Mouse (Mus musculus): ENCODE measurements around the gene Grk2. TPM values are rescaled to one million over a fixed set of nuclear protein-coding genes. Genes with fewer than 3 reads are reported as not detected.

Gene Grk2
- polyA plus RNA-seq, 1 experiment from 2014 or later = 13.7 TPM

DNA sequence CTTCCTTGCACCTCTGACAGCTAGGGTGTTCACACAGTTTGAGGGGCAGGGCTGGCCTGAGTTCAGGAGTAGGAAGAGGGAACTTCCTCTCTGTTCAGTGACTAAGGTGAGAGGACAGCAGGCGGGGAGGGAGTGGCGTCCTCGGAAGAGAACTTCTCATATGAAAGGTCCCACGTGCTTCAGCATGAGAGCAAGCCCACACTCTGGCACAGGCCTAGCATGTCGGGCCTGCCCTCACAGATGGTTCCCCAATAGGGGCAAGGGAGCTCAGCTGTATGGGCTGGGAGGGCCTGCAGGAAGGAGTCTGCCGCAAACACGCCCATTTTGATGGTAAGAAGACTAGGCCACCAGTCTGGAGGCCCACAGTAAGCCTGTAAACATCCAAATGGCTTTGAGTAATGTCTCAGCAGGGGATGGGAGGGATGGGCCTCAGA is 5.7 kb downstream of the Grk2 start:
- no peaks in the 10 kb centered on the region for H3K9me3 ChIP-seq (ENCODE audit: control insufficient read depth, low read length)
- no peak overlapping the region for H3K4me2 ChIP-seq (ENCODE audit: low read depth, low read length)
- 48% methylated on average over 7 of the region's 7 CpGs for WGBS
- ATAC-seq (ENCODE audit: low read depth) = peak; percentile 29
- no peak overlapping the region for H3K9ac ChIP-seq (ENCODE audit: low read length)
- peak overlapping the region; percentile 21; the same call in 1 of the 2 replicates for H3K27ac ChIP-seq (ENCODE audit: low read length)
- H3K4me1 ChIP-seq (replicated peaks; ENCODE audit: control insufficient read depth, insufficient read depth, low read length) = peaks cover 51% of the 10 kb centered on the region
- no peaks in the 10 kb centered on the region for H3K36me3 ChIP-seq (ENCODE audit: control insufficient read depth, insufficient read depth, low read length)
- H3K4me3 ChIP-seq (ENCODE audit: low read length) = no peak overlapping the region
- no peaks in the 10 kb centered on the region for H3K27me3 ChIP-seq (ENCODE audit: control insufficient read depth, insufficient read depth, low read depth, low read length)

DNA sequence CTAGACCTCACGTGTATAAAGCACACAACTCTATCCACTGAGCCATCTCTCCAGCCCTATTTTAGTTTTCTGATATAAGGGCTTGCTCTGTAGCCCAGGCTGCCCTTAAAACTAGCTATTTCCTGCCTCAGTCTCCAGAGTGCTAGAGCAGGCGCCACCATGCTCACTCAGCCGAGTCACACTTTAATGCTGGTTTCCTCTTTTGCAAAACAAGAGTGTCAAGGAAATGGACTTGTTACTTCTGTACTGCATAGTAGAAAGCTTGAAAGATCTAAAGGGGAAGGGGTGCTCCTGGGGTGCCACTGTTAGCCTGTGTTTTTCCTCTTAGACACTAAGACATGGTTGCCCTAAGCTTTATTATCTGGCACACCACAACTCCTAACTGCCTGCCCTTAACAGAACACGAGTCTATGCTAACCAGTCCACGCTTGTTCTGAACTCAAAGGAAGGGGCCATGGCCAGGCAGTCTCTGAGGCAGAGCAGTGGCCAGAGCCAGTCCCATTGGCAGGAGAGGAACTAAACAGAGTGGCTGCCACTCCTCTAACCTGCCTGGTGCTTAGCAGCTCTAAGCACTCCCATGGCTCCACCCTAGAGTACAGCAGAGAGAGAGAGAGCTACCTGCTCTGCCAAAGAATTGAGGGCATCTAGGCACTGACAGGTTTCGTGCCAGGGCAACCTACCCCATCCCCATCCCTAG is 6.3 kb downstream of the Grk2 start:
- Histone ChIP-seq H3K4me1 (replicated peaks; ENCODE audit: control insufficient read depth, insufficient read depth, low read length) (peaks cover 47% of the 10 kb centered on the region), H3K27me3 (ENCODE audit: control insufficient read depth, insufficient read depth, low read depth, low read length) (no peaks in the 10 kb centered on the region), H3K36me3 (ENCODE audit: control insufficient read depth, insufficient read depth, low read length) (no peaks in the 10 kb centered on the region), H3K9ac (ENCODE audit: low read length) (no peak overlapping the region), H3K4me3 (ENCODE audit: low read length) (no peak overlapping the region), H3K4me2 (ENCODE audit: low read depth, low read length) (no peak overlapping the region), H3K9me3 (ENCODE audit: control insufficient read depth, low read length) (no peaks in the 10 kb centered on the region), H3K27ac (ENCODE audit: low read length) (peak overlapping the region; percentile 21; the same call in 1 of the 2 replicates)
- WGBS = 70% methylated on average over 6 of the region's 6 CpGs
- ATAC-seq (ENCODE audit: low read depth) = peak; percentile 32; the same call in 1 of the 2 replicates

DNA sequence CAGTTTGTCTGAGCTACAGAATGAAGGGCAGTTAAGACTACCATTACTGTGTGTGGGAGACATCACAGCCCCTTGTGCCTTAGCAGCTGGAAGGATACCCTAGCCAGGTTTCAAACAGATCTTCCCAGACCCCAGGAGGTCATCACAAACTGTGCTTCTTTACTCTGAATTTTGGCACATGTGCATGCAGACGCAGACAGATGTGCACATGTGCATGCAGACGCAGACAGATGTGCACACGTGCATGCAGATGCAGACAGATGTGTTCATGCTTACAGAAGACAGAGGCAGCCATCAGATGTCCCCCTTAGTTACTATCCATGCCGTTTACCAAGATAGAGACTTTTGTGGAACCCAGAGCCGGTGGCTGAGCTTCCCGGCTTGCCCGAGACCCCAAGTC is 6.9 kb downstream of the Grk2 start:
- WGBS = 91% methylated on average over 7 of the region's 7 CpGs
- Histone ChIP-seq H3K4me1 (replicated peaks; ENCODE audit: control insufficient read depth, insufficient read depth, low read length) (peaks cover 41% of the 10 kb centered on the region), H3K4me3 (ENCODE audit: low read length) (no peak overlapping the region), H3K4me2 (ENCODE audit: low read depth, low read length) (no peak overlapping the region), H3K9ac (ENCODE audit: low read length) (no peak overlapping the region), H3K27me3 (ENCODE audit: control insufficient read depth, insufficient read depth, low read depth, low read length) (no peaks in the 10 kb centered on the region), H3K36me3 (ENCODE audit: control insufficient read depth, insufficient read depth, low read length) (no peaks in the 10 kb centered on the region), H3K27ac (ENCODE audit: low read length) (no peak overlapping the region), H3K9me3 (ENCODE audit: control insufficient read depth, low read length) (no peaks in the 10 kb centered on the region)
- ATAC-seq (ENCODE audit: low read depth) = no peak

DNA sequence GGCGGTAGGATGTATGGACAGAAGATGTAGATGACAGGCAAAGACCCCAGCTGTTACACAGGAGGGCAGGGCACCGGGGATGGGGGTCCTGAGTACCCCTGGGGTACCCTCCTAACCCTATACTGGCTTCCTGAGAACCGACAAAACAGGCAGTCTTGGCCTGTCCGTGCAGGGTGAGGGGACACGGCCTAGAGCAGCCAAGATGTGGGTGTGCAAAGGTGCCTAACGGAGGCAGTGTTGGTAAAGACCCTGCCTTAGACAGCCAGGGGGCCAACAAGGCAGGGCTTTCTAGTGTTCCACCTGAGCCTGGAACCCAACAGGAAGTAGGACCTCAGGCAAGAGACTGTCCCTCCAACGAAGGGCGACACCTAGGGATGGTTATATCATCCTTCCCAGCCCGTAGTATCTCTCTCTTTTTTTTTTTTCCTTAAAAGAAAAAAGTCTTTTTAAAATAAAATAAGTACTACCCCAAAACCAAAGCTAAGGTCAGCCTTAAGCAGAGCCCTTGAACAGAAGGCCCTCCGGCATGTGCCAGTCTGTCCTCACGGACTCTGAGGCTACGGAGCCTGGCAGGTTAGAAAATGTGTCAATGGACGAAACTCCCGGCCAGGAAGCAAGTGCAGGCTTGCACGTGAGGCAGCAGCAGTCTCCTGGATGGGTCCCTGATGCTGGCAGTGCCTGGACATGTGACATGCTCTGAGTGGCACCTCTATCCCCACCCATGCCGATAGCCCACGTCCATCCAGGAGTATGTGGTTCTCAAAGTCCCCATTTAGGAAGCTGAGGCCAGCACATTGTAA is 7.5 kb downstream of the Grk2 start:
- no peak for ATAC-seq (ENCODE audit: low read depth)

DNA sequence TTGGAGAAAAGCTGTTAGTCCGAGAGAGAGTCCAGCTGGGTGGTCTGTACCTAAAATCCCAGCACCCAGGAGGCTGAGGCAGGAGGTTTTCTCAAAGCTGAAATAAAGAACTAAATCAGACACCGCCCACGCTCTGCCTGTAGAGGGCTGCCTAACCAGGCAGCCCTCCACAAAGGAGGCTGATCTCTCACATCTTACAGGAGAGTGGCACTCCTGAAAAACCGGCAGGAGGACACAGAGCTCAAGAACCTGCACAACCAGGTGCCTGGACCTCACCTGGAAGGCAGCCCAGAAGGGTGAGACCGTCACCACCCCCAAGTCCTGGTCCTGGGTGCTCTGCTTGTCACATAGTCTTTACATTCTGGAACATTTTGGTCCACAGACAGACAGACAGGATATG is 8.2 kb downstream of the Grk2 start:
- Histone ChIP-seq H3K4me2 (ENCODE audit: low read depth, low read length) (no peak overlapping the region), H3K27ac (ENCODE audit: low read length) (no peak overlapping the region), H3K27me3 (ENCODE audit: control insufficient read depth, insufficient read depth, low read depth, low read length) (no peaks in the 10 kb centered on the region), H3K9ac (ENCODE audit: low read length) (no peak overlapping the region), H3K36me3 (ENCODE audit: control insufficient read depth, insufficient read depth, low read length) (no peaks in the 10 kb centered on the region), H3K4me1 (replicated peaks; ENCODE audit: control insufficient read depth, insufficient read depth, low read length) (peaks cover 28% of the 10 kb centered on the region), H3K9me3 (ENCODE audit: control insufficient read depth, low read length) (no peaks in the 10 kb centered on the region), H3K4me3 (ENCODE audit: low read length) (no peak overlapping the region)
- no peak; the same call in 1 of the 2 replicates for ATAC-seq (ENCODE audit: low read depth)
- WGBS = 74% methylated on average over 5 of the region's 5 CpGs

More for the DNA sequence above, 7.5 kb downstream of the Grk2 start:
- H3K9ac ChIP-seq (ENCODE audit: low read length) = no peak overlapping the region
- H3K27me3 ChIP-seq (ENCODE audit: control insufficient read depth, insufficient read depth, low read depth, low read length) = no peaks in the 10 kb centered on the region
- H3K4me3 ChIP-seq (ENCODE audit: low read length) = no peak overlapping the region
- H3K4me1 ChIP-seq (replicated peaks; ENCODE audit: control insufficient read depth, insufficient read depth, low read length) = peaks cover 35% of the 10 kb centered on the region
- no peak overlapping the region for H3K4me2 ChIP-seq (ENCODE audit: low read depth, low read length)
- no peaks in the 10 kb centered on the region for H3K36me3 ChIP-seq (ENCODE audit: control insufficient read depth, insufficient read depth, low read length)
- H3K27ac ChIP-seq (ENCODE audit: low read length) = no peak overlapping the region
- H3K9me3 ChIP-seq (ENCODE audit: control insufficient read depth, low read length) = no peaks in the 10 kb centered on the region
- 86% methylated on average over 17 of the region's 17 CpGs for WGBS

- H3K4me2 ChIP-seq (ENCODE audit: low read depth, low read length) = no peak overlapping the region
- H3K27me3 ChIP-seq (ENCODE audit: control insufficient read depth, insufficient read depth, low read depth, low read length) = no peaks in the 10 kb centered on the region
- no peak overlapping the region for H3K4me3 ChIP-seq (ENCODE audit: low read length)
- H3K9ac ChIP-seq (ENCODE audit: low read length) = no peak overlapping the region
- H3K27ac ChIP-seq (ENCODE audit: low read length) = no peak overlapping the region
- WGBS = 76% methylated on average over 2 of the region's 2 CpGs
- no peak for ATAC-seq (ENCODE audit: low read depth)
- H3K9me3 ChIP-seq (ENCODE audit: control insufficient read depth, low read length) = no peaks in the 10 kb centered on the region
- peaks cover 16% of the 10 kb centered on the region for H3K4me1 ChIP-seq (replicated peaks; ENCODE audit: control insufficient read depth, insufficient read depth, low read length)
- peaks cover 9% of the 10 kb centered on the region for H3K36me3 ChIP-seq (ENCODE audit: control insufficient read depth, insufficient read depth, low read length)
Measured at GRCm38 (mm10) chr19:4296611-4297010, 9.4 kb downstream of the Grk2 start.

DNA sequence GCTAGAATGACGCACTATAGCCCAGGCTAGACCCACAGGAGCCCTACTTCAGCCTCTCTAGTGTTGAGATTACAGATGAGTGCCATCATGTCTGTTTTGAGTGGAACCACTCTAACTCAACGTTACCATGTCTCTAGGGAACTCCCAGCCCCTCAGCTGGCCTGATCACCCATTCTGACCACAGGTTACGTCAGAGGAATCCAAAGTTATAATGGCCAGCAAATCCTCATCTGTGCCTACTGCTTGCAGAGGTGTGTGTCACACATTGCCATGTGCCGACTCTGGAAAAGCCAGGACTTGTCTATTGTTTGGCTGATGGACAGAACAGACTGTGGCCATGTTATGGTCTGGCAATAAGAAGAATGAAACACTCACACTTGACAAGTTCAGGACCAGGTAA is 10.6 kb downstream of the Grk2 start:
- Histone ChIP-seq H3K27me3 (ENCODE audit: control insufficient read depth, insufficient read depth, low read depth, low read length) (no peaks in the 10 kb centered on the region), H3K9ac (ENCODE audit: low read length) (no peak overlapping the region), H3K4me2 (ENCODE audit: low read depth, low read length) (no peak overlapping the region), H3K27ac (ENCODE audit: low read length) (no peak overlapping the region), H3K4me3 (ENCODE audit: low read length) (no peak overlapping the region), H3K4me1 (replicated peaks; ENCODE audit: control insufficient read depth, insufficient read depth, low read length) (peaks cover 4% of the 10 kb centered on the region), H3K36me3 (ENCODE audit: control insufficient read depth, insufficient read depth, low read length) (peaks cover 20% of the 10 kb centered on the region), H3K9me3 (ENCODE audit: control insufficient read depth, low read length) (no peaks in the 10 kb centered on the region)
- no peak for ATAC-seq (ENCODE audit: low read depth)
- WGBS = 80% methylated on average over 4 of the region's 4 CpGs

DNA sequence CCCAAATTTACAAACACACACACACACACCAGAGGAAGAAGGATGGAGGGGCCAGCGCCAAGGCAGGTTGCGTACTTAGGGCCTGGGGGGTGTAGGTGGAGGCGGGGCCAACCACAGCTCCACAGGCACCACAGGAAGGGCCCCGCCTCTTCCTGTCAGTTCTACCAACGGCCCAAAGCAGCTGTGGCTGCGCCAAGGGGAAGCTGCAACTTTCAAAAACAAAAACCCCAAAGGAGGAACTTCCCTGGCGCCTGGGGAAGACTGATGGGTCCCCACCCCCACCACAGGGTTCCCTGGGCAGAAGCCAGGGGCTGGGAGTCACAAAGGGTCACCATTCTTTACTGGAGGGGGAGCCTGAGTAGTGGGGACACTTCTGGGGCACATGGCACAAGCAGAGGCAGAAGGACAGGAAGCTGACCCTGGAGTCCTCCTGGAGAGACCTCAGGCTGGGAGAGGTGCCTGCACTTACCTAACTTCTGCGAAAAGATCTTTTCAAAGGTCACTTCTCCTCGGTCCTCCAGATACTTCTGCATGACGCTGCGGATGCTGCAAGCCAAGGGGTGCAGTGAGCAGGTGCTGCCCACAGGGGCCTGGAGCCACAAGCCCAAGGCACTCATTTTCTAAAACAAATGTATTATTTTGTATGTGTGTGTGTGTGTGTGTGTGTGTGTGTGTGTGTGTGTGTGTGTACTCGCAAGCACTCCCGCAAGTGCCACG is 11.5 kb downstream of the Grk2 start:
- 58% methylated on average over 13 of the region's 14 CpGs for WGBS
- Histone ChIP-seq H3K27me3 (ENCODE audit: control insufficient read depth, insufficient read depth, low read depth, low read length) (no peaks in the 10 kb centered on the region), H3K4me2 (ENCODE audit: low read depth, low read length) (no peak overlapping the region), H3K36me3 (ENCODE audit: control insufficient read depth, insufficient read depth, low read length) (peaks cover 28% of the 10 kb centered on the region), H3K4me1 (replicated peaks; ENCODE audit: control insufficient read depth, insufficient read depth, low read length) (no peaks in the 10 kb centered on the region; the same call in 1 of the 2 replicates), H3K9me3 (ENCODE audit: control insufficient read depth, low read length) (no peaks in the 10 kb centered on the region), H3K9ac (ENCODE audit: low read length) (0 out of 2 replicates have a peak overlapping the region, but pooled peaks have one; percentile 6), H3K4me3 (ENCODE audit: low read length) (no peak overlapping the region), H3K27ac (ENCODE audit: low read length) (peak overlapping the region; percentile 71)
- ATAC-seq (ENCODE audit: low read depth) = peak; percentile 77

DNA sequence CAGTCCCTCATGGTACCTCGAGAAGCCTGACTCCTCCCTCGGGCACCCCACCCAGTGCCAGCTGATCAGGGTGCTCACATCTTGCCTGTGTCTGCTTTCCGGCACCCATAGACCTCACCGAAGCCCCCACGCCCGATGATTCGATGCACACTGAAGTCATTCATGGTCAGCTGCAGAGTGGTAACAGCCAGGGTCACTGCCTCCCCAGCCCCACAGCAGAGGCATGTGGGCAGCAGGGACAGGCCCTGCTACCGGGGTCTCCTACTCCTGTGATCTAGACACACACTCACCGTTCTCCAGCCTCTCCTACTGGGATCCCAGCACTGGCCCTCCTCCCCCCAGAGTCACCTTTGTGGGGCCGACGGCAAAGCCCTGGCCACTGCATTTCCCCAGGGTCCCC is 14.9 kb downstream of the Grk2 start:
- no peak overlapping the region for H3K4me3 ChIP-seq (ENCODE audit: low read length)
- WGBS = 86% methylated on average over 11 of the region's 11 CpGs

More for the DNA sequence above, 14.9 kb downstream of the Grk2 start:
- no peak for ATAC-seq (ENCODE audit: low read depth)
- H3K9me3 ChIP-seq (ENCODE audit: control insufficient read depth, low read length) = no peaks in the 10 kb centered on the region; the same call in 1 of the 2 replicates
- H3K9ac ChIP-seq (ENCODE audit: low read length) = no peak overlapping the region
- no peaks in the 10 kb centered on the region for H3K27me3 ChIP-seq (ENCODE audit: control insufficient read depth, insufficient read depth, low read depth, low read length)
- H3K27ac ChIP-seq (ENCODE audit: low read length) = no peak overlapping the region
- H3K4me2 ChIP-seq (ENCODE audit: low read depth, low read length) = no peak overlapping the region
- no peaks in the 10 kb centered on the region; the same call in 1 of the 2 replicates for H3K4me1 ChIP-seq (replicated peaks; ENCODE audit: control insufficient read depth, insufficient read depth, low read length)
- H3K36me3 ChIP-seq (ENCODE audit: control insufficient read depth, insufficient read depth, low read length) = peaks cover 52% of the 10 kb centered on the region

Data from lung, embryonic 16.5 days (tissue).